Mouse (Mus musculus) spleen, adult 18-20 months (tissue): ENCODE data around the gene Xpnpep3.
A peak's percentile ranks its signal among the peaks of the same experiment; 100 is the strongest.
"Not testable (repeated sequence)": the region's sequence is repeated elsewhere in the genome, so short reads cannot be mapped to it uniquely, and the experiment has no call there.

Source experiments
- DNase-seq, 2 experiments: peaks; one replicate each; pipeline ENCODE4 v3.0.0; 2022; ENCODE audit warnings: mixed read lengths in 2 of 2

The Xpnpep3 gene

DNA sequence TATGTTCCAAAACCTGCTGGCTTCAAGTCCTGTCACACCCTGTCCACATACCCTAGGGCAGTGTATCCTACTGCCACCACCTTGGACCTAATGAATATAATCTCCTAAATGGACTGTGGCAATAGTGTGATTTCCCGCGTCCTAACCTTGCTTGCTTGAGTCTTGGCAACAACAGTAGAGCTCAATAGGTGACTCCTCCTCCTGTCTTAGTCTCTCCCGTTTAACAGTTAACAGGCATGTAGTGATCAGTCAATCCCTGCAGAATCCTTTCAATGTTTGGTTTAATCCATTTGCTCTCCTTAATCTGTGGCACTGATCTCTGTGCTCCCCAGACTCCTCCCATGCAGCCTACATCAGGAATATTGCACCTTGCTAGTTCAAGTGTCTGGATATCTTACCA is 5.1 kb downstream of the Xpnpep3 start:
- DNase-seq = no peak

DNA sequence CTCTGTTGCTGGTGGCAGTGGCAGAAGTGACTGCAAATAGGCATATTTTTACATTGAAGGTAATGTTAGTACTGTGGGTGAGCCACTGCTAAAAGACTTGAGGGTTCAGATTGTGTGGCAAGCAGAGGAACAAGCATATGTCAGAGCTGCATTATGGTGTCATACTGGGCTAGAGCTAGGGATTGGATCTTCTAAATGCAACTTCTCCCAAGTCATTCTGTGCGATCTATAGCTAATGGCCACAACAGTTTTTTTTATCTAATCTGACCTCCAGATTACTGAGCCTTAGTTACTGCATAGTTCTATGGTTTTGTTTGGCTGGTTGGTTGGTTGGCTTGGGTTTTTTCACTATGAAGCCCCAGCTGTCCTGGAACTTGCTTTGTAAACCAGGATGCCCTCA is 8.3 kb downstream of the Xpnpep3 start, which contains the start of gene Dnajb7:
Dnajb7 (minus strand) TSS at position 101 of the 400 bp plus-strand sequence.
- DNase-seq = no peak

DNA sequence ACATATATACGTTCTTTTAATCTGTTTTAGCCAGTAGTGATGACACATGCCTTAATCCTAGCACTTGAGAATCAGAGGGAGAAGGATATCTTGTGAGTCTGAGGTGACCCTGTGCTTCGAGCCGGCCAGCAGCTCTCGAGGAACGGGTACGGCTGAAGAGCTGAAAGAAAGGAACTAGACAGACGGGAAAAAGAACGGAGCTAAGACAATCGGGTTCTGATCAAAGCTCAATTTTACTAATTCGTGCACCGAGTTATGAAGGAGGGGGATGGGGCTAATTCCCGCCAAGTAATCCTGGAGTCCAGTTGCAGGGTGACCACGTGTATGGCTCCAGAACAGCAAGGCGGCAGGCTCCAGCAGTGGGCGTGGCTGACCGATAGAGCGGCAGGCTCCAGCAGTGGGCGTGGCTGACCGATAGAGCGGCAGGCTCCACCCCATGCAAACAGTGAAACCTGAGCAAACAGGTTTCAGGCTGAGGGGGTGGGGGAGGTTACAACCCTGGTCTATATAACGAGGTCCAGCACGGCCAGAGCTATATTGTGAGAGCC is 16.9 kb downstream of the Xpnpep3 start:
- DNase-seq = peak; percentile 52 to 59

DNA sequence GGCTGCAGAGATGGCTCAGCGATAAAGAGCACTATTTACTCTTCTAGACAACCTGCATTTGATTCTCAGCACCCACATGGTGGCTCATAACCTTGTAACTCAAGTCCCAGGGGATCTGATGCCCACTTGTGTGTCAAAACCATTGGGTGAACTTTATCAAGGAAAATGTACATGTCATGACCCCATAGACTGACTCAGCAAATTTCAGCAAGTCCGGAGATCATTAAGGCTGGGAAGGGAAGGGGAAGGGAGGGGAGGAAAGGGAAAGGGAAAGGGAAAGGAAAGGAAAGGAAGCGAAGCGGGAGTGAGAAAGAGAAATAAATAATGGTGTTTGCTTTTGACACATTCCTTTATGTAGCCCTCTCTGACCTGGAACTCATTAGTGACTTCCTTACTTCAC is 18.1 kb downstream of the Xpnpep3 start:
- no peak for DNase-seq

DNA sequence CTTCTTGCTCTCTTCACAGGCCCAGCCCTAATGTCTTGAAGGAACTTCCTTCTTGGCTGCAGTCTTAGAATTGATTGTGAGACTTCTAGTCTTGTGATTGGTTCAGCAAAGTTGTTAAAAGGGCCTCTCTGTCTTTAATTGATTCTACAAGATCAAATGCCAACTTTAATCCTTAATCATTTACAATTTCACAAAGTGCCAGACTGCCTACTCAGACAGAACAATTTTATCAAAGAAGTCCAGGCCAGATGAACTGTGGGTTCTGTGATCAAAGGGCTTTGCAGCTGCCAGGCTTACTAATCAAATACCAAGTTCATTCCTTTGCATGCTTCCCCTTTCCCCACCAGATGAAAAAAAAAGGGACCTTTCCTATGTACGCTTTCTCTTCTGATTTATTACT is 21.5 kb downstream of the Xpnpep3 start:
- no peak for DNase-seq

DNA sequence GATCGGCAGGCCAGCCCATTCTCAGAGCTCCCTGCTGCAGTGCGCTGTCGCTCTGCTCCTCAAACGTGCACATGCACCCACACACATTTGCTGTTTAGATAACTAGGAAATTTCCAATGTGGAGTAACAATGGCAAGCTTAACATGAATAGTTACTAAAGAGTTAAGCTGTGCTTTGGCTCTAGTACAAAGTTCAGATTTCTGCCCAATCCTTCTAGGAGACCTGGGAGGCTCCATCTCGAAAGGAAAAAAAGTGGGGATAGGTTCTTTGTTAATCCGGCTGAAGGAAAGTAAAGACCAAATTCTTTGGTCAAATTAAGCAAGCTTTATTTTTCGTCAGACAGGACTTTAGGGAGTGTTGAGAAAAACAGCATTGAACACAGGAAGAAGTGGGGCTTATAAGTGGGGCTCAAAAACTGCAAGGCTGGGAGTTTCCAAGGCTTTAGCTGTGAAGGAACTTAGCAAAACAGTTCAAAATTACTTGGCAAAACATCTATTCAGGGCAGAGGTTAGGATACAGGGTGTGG is 22.3 kb downstream of the Xpnpep3 start:
- no peak for DNase-seq

DNA sequence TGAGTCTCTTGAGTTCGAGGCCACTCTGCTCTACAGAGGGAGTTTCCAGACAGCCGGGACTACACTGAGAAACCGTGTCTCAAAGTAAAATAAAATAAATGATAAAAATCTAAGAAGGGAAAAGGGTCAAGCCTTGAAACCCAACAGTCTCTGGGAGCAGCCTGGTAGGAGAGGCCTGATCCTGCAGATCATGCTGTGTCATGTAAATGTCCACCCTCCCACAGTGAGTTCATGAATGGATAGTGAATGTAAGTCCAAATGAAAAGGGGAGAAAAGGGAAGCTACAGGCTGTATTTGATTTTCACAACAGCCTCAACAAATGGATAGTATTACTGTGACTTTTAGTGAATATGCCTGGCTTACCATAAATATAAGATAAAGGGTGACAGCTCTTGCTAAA is 25.4 kb downstream of the Xpnpep3 start:
- no peak for DNase-seq

DNA sequence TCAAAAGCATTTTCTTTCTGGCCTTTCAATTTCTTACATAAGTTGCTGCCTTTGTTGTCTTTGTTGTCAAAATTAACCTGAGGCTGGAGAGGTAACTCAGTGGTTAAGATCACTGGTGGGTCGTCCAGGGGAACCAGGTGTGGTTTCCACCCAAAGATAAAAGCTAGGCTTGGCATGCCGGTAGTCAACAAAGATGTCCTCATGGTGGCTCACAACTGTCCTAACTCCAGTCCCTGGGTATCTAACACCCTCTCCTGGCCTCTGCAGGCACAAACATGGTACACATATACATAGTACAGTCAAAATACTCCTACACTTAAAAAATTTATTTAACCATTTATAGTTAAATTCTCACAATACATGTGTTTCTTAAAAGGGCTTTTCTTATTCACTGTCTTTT is 28.0 kb downstream of the Xpnpep3 start:
- DNase-seq = no peak

DNA sequence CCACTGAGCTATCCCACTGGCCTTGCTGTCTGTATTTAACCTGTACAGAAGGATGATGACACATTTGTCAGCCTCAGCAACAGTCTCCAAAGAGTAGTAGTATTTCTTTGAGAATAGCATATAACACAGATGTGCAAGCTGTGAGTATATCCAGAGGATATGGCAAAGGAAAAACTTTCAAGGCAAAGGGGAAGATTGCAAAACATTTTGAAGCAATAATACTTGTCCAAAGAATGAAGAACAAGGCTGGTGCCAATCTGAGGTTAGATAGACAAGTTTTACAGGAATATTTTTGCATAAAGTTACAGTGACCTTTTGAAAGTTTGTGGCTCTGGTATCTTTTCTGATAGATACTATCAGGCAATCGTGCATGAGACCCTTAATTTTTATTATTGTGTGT is 31.3 kb downstream of the Xpnpep3 start:
- DNase-seq = no peak

DNA sequence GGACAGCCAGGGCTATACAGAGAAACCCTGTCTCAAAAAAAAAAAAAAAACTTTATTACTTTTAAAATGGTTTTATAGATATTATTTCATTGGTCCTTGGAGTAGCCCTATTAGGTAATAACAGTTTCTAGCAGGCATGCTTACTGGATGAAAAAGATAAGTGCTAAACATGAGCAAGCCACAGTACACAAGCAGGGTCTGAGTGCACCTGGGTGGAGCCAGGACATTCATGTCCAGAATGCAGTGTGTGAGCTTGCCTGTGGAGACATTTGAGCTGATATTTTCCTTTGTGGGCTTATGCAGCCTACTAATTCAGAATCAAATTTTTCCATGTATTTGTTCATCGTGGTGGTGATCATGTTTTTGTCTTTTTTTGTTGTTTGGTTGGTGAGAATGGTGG is 38.4 kb downstream of the Xpnpep3 start:
- DNase-seq = no peak

DNA sequence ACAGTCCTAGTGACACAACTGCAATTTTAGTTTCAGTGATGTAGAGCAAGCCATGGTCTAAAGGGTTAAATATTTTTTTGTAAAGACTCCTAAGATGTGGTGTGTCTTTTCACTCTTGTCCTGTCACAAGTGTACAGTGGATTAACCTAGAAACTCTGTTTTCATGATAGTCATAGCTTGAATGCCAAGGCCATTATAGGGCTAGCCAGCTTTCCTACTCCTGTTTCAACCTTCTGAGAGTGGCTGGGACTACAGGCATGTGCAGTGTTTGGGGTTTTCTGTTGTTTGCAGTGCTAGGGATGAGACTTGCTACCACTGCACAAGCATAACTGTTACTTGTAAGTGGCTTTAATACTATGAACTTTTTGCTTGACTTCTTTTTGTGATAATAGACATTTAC is 39.3 kb downstream of the Xpnpep3 start:
- DNase-seq = no peak

DNA sequence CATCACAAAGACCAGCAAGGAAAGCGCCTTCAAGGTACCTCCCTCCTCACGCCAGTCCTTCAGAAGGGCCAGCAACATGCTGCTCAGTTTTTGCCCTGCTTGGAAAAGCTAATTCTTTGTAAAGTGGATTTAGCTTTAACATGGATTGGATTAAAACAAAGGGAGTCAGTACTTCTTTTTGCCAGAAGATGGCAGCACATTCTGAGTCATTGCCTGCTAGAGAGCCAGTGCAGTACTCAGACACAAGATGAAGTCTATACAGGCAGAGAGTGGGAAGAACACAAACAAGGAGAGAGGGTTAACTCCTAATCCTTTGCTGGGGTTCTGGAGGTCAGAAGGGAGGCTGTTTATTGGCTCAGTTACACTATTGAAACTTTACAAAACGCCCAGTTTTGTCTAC is 48.5 kb downstream of the Xpnpep3 start:
- peak in 1 of 2 experiments; percentile 52 for DNase-seq

DNA sequence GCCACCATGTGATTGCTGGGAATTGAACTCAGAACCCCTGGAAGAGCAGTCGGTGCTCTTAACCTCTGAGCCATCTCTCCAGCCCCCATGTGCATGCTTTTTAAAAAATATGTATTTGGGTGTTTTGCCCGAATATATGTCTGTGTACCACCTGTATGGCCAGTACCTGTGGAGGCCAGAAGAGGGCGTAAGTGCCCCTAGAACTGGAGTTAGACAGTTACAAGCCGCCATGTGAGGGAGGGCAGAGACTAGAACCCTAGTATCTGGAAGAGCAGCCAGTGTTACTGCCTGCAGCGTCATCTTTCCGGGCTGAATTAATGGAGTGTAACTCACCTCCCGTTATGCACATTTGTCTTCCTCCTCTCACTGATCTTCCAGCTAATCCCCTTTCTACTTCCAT is 61.6 kb downstream of the Xpnpep3 start:
- DNase-seq = no peak

DNA sequence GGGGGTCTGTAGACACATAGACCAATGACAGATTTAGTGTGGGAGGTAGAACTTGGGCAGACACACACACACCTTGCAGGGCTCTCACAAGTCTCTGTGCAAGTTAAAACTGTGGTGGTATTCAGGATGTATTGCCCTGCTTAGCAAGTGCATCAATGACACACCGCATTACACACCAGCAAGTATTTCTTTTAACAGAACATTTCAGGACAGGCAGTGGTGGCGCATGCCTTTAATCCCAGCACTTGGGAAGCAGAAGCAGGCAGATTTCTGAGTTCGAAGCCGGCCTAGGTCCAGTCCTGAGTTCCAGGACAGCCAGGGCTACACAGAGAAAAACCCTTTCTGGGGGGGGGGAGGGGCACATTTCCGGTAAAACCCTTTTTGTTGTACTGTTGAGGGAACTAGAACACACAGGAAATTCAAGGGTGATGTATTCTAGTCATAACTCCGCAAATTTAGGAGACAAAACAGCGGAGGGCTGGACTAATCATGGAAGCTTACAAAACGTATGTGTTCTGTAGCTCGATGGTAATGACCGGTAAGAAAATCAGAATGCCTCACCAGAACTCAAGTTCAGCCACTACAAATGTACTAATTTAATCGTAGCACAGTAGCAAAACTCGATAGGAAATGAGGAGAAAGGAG is 65.2 kb downstream of the Xpnpep3 start:
- DNase-seq = no peak

DNA sequence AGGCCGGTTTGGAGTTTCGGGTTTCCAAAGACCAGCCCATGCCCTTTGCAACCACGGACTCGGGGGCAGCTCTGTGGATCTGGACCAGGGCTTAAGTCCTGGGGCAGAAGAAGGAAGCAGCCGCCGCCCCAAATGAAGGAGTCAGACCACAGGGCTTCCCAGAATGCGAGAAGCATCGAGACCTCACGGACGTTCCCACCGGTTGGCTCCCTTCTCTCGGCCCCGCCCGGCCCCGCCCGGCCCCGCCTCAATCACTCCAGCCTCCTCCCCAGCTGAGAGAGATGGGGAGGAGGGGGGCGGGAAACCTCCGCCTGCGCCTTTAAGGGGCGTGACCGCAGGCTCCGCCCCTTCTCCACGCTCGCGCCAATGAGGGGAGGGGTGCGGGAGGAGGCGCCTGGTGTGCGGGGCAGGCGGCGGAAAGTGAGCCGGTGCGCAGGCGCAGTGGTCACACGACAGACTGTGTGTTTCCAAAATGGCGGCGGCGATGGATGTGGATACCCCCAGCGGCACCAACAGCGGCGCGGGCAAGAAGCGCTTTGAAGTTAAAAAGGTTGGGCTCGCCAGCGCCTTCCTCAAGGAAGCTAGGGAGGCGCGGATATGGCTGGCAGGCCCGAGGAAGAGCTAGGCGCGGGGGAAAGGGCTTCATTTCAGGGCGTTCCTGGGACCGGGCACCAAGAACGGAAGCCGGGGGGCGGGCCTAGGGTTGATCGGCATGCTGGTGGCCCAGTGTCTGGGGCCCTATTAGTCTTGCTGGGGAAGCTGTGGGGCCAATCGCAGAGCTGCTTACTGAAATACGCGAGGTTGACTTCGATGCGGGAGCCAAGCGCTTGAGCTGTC is 66.2 kb downstream of the Xpnpep3 start, which contains the start of gene Rbx1:
Rbx1 (plus strand) TSS at position 396 of the 837 bp plus-strand sequence.
- DNase-seq = peak; percentile 98 to 99

DNA sequence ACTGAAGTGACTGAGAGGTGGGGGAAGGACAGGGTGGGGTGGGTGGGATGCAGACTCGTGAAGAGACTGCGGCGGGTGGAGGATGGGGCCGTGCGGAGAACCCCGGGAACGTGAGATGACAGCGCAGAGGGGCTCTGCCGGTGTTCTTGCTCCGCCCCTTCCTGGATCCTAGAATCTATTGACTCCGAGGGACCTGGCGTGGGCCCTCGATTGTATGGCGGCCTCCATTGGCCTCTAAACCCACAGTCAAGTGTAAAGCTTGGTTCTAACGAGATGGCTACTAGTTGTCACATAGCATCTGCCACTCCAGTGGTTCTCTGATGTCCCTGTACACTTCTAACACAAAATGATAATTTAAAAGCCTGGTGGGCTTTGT is 66.8 kb downstream of the Xpnpep3 start:
- DNase-seq = no peak

DNA sequence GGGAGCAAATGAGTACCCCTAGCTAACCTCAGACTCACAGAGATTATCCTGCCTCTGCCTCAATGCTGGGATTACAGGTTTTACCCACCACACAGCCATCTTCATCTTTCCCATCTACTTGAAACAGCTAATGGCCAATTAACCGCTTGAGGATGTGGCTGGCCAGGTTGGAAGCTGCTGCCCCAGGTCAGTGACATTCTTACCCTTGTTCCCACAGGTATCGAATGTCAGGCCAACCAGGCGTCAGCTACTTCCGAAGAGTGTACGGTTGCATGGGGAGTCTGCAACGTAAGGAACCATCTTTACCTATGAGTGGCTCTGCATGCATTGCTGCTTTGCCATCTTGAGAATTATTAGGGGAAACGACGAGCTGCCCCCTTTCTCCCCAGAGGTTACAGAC is 70.8 kb downstream of the Xpnpep3 start:
- DNase-seq = no peak

DNA sequence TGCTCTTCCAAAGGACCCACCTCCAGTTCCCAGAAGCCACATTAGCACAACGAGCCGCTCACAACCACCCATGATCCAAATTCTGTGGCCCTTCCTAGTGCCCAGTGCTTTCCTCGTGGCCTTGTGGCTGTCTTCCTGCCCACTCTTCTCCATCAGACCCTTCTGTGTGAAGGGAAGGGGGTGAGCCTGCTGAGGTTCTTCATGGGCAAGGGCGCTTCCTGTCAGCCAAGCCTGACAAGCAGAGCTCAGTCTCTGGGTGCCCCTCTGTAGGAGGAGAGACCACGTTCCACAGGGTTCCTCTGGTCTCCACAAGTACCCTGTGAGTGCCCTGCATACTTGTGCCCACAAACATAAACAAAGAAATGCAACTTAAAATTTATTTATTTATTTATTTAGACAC is 72.3 kb downstream of the Xpnpep3 start:
- DNase-seq = no peak

DNA sequence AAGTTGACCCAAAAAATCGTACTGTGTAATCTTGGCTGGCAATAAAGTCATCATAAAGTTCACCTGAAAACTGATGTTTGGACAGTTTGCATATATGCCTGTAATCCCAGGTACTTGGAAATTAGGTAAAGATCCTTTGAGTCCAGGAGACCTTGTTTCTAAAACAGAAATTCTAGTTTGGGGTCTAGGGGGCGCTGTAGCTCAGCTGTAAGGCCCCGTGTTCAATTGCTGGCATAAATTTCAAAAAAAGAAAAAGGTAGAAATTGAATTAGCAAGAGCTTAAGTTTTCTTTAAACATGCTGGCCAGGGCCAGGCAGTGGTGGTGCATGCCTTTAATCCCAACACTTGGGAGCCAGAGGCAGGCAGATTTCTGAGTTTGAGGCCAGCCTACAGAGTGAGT is 75.7 kb downstream of the Xpnpep3 start:
- DNase-seq = peak in 1 of 2 experiments; percentile 48

DNA sequence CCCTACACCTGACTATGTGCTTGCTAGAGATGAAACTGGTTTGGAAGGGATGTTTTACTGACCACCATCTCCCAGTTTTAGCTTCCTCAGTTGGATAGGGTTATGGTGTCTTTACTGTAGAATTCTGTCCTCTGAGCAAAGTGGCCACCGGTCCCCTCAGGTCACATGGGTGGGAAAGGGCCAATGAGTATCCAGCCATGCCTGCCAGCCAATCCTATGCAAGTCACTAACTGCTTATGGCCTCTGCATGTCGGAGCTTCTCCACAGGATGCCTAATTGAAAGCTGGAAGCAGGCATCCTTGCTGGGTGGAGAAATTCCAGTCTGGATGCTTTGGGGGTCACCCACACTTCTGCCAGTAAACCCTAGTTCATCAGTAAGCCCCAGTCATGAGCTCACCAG is 76.7 kb downstream of the Xpnpep3 start:
- DNase-seq = no peak

DNA sequence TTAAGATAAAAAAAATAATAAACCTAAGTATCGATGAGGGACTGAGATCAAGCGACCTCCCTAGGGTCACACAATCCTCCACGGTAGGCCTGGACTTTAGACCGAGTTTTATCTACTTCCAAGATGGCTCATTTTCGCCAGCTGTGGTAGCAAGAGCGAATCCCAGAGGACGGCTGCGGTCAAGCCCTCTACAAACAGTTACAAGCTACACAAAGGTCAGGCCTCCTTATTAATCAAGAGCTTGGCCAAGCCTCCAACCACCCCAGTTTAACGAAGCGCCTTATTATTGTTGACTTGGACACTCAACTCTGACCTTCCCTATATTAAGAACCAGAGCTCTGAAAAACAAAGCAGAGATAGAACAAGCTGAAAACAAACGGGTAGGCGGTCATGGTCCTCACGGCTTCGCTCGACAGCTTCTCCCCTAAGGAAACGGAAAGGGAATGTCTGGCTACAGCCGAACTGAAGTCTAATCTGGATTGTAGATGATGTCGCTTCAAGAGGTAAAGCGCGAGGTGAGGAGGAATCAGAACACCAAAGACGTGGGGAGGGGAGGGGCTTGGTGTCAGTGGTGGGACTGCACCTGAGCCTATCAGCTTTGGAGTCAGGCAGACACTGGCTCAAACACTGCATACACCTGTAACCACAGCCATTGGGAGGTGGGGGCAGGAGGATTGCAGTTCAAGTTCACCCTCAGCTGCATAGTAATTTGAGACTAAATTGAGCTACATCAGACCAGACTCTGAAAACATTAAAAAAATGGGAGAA is 79.7 kb downstream of the Xpnpep3 start:
- DNase-seq = no peak

DNA sequence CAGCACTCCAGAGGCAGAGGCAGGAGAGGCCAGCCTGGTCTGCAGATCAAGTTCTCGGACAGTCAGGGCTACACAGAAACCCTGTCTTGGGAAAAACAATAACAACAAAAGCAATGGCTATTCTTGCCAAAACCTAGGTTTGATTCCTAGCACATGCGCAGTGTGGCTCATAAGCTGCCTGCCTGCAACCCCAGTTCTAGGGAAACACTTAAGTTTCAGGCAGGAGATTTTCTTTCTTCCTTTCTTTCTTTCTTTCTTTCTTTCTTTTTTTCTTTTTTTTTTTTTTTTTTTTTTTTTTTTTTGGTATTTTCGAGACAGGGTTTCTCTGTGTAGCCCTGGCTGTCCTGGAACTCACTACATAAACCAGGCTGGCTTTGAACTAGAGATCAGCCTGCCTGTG is 80.3 kb downstream of the Xpnpep3 start:
- DNase-seq = not testable (repeated sequence)

DNA sequence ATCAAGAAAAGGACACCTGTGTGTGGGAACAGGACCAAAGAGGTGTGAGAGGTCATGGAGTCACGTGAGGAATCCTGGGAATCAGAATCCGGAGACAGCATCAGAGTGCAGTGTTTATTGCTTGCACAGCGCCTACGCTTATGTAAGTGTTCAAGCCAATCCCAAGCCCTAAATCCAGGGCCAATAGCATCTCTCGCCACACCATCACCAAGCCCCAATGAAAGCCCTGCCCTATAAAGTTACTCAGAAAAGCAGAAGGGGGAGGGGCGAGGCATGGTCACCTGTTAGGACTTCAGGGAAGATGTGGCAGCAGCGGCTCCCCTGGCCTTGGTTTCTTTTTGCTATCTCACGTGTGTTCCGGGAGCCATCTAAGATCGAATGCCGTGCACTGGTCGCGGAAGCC is 81.0 kb downstream of the Xpnpep3 start:
- DNase-seq = peak; percentile 50 to 55
